Mouse (Mus musculus): ENCODE results near the gene Arap1. TPM values are rescaled to one million over a fixed set of nuclear protein-coding genes. Genes with fewer than 3 reads are reported as not detected.

The Arap1 gene
- total RNA-seq, 2 experiments from 2014 or later = 16.1 to 17.8 TPM

GRCm38 (mm10) chr7:101455141-101455540, 107.3 kb downstream of the Arap1 start:
- intact Hi-C loops (cut with DNase I) = no loop called here
- DNase-seq (ENCODE audit: extremely low spot score in 1 of 2, low spot score in 2 of 2) = no peak

- intact Hi-C loops (cut with DNase I) = no loop called here
- no peak for DNase-seq (ENCODE audit: extremely low spot score in 1 of 2, low spot score in 2 of 2)
These were observed 108.5 kb downstream of the Arap1 start for GRCm38 (mm10) chr7:101456318-101456717.

- peak in 1 of 2 experiments; percentile 83 for DNase-seq (ENCODE audit: extremely low spot score in 1 of 2, low spot score in 2 of 2)
- intact Hi-C loops (cut with DNase I) = no loop called here
These were observed 108.9 kb downstream of the Arap1 start for GRCm38 (mm10) chr7:101456789-101457188.

GRCm38 (mm10) chr7:101457283-101457682, 109.4 kb downstream of the Arap1 start:
- no peak for DNase-seq (ENCODE audit: extremely low spot score in 1 of 2, low spot score in 2 of 2)
- intact Hi-C loops (cut with DNase I) = no loop called here

GRCm38 (mm10) chr7:101457801-101458200, 109.9 kb downstream of the Arap1 start:
- intact Hi-C loops (cut with DNase I) = no loop called here
- DNase-seq (ENCODE audit: extremely low spot score in 1 of 2, low spot score in 2 of 2) = peak in 1 of 2 experiments; percentile 67

GRCm38 (mm10) chr7:101458278-101458781, 110.5 kb downstream of the Arap1 start:
- intact Hi-C loops (cut with DNase I) = no loop called here
- DNase-seq (ENCODE audit: extremely low spot score in 1 of 2, low spot score in 2 of 2) = no peak

GRCm38 (mm10) chr7:101459305-101459813, 111.5 kb downstream of the Arap1 start:
- intact Hi-C loops (cut with DNase I) = no loop called here
- DNase-seq (ENCODE audit: extremely low spot score in 1 of 2, low spot score in 2 of 2) = no peak

GRCm38 (mm10) chr7:101459923-101460607, 112.2 kb downstream of the Arap1 start:
- intact Hi-C loops (cut with DNase I) = no loop called here
- no peak for DNase-seq (ENCODE audit: extremely low spot score in 1 of 2, low spot score in 2 of 2)

- DNase-seq (ENCODE audit: extremely low spot score in 1 of 2, low spot score in 2 of 2) = peak; percentile 69 to 79
- intact Hi-C loops (cut with DNase I) = no loop called here
These were observed 112.7 kb downstream of the Arap1 start for GRCm38 (mm10) chr7:101460608-101460957.

GRCm38 (mm10) chr7:101461571-101461970, 113.7 kb downstream of the Arap1 start:
- intact Hi-C loops (cut with DNase I) = no loop called here
- DNase-seq (ENCODE audit: extremely low spot score in 1 of 2, low spot score in 2 of 2) = no peak

Other genes with a start within 250 kb of the Arap1 start
- gene Atg16l2, start 45.8 kb upstream of the Arap1 start, total RNA-seq (2021) = 10 to 100 TPM; 52.1 to 52.4 TPM
- 10 to 100 TPM; 16.2 to 18.7 TPM for gene Stard10, start 31.0 kb upstream of the Arap1 start, total RNA-seq (2021)
- 1 to 10 TPM; 1.1 to 1.8 TPM for gene Gm45837, start 62.8 kb downstream of the Arap1 start, total RNA-seq (2021)
- 100 to 1,000 TPM; 294 to 295 TPM for gene Pde2a, start 73.6 kb downstream of the Arap1 start, total RNA-seq (2021)
- not detected for gene Art2b, start 237.5 kb downstream of the Arap1 start, total RNA-seq (2021)

Data from left cerebral cortex, postnatal 10 days (tissue).